Mouse (Mus musculus) ovary, adult 2 months (tissue): ENCODE measurements around the gene C8g. TPM values are rescaled to one million over a fixed set of nuclear protein-coding genes. Genes with fewer than 3 reads are reported as not detected.

Source experiments
- polyA plus RNA-seq: library from polyadenylated mRNA; depleted of rRNA; stranded (reverse); fragments of >200 nt; gene quantifications from 2 replicates; pipeline ENCODE4 v1.2.3, GENCODE M21; 2012; rRNA removed

C8g gene
- polyA plus RNA-seq: 5.0 TPM in 2 replicates

DNA sequence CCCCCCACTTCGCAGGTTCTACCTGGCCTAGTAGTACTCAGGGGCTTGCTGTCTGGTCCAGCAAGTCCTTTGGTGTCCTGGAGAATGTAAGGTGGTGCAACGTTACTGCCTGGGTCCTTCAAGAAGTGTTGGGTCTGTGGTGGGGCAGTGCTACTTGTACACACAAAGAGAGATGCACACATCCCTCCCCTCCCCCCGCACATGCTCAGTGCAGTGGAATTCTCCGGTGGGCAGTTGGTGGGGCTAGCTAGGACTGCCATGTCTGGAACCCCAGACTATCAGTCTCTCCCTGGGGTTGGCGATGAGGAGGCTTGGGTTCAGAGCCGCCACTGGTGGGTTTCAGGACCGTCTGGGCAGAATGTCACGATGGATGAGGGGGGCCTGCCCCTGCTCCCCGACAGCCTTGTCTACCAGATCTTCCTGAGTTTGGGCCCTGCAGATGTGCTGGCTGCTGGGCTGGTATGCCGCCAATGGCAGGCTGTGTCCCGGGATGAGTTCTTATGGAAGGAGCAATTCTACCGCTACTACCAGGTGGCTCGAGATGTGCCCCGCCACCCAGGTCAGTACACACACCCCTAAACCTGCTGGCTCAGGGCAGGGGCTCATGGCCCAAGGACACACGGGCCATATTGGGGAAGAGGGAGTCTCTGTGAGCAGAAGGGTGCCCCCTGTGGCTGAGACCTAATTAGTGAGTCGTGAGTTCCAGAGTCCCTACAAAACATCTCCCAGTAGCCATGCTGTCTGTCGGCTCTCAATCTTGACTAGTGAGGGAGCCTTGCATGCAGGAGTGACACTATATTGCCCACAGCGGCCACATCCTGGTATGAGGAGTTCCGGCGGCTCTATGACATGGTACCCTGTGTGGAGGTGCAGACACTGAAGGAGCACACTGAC, at the start of gene C8g:
Gene C8g (minus strand): TSS at position 127 of the 894 bp plus-strand sequence.

GRCm38 (mm10) chr2:25546811-25547491, 45.4 kb upstream of the C8g start, which contains the start of gene Traf2:
TSS of gene Traf2 (minus strand) at chr2:25546940.

GRCm38 (mm10) chr2:25500576-25501405, 728 bp downstream of the C8g start, which contains the start of gene Fbxw5:
TSS of gene Fbxw5 (plus strand) at chr2:25500750.

GRCm38 (mm10) chr2:25493476-25493961, 8.0 kb downstream of the C8g start, which contains the start of gene Lcn12:
TSS of gene Lcn12 (minus strand) at chr2:25493911.

GRCm38 (mm10) chr2:25469969-25470368, 31.6 kb downstream of the C8g start, which contains the start of gene Ptgds:
TSS of gene Ptgds (minus strand) at chr2:25470046.

GRCm38 (mm10) chr2:25460551-25461309, 40.8 kb downstream of the C8g start, which contains the start of gene Paxx:
TSS of gene Paxx (minus strand) at chr2:25461094.

GRCm38 (mm10) chr2:25456205-25456953, 45.1 kb downstream of the C8g start, which contains the start of gene Clic3:
TSS of gene Clic3 (plus strand) at chr2:25456838.

Other genes starting within 250 kb of the C8g start
- 85.0 and 109 TPM in 2 replicates for gene Tmem203, start 246.3 kb downstream of the C8g start, polyA plus RNA-seq
- gene Tprn, start 239.1 kb downstream of the C8g start, polyA plus RNA-seq: 30.9 and 32.4 TPM in 2 replicates
- gene Ssna1, start 229.3 kb downstream of the C8g start, polyA plus RNA-seq: 85.4 and 91.9 TPM in 2 replicates
- gene Anapc2, start 229.2 kb downstream of the C8g start, polyA plus RNA-seq: 112 and 124 TPM in 2 replicates
- 0.51 and 0.55 TPM in 2 replicates for gene Tmem210, start 213.6 kb downstream of the C8g start, polyA plus RNA-seq
- gene Lrrc26, start 211.8 kb downstream of the C8g start, polyA plus RNA-seq: 37.9 and 39.1 TPM in 2 replicates
- 1.1 and 1.7 TPM in 2 replicates for gene Grin1, start 182.5 kb downstream of the C8g start, polyA plus RNA-seq
- gene Man1b1, start 169.4 kb downstream of the C8g start, polyA plus RNA-seq: 9.7 and 12.0 TPM in 2 replicates
- 50.5 and 59.0 TPM in 2 replicates for gene Dpp7, start 145.4 kb downstream of the C8g start, polyA plus RNA-seq
- 59.3 and 63.2 TPM in 2 replicates for gene Uap1l1, start 136.0 kb downstream of the C8g start, polyA plus RNA-seq
- gene Sapcd2, start 129.4 kb downstream of the C8g start, polyA plus RNA-seq: 16.5 and 18.1 TPM in 2 replicates
- 33.0 and 33.1 TPM in 2 replicates for gene Entpd2, start 105.8 kb downstream of the C8g start, polyA plus RNA-seq
- 300 and 413 TPM in 2 replicates for gene Npdc1, start 102.4 kb downstream of the C8g start, polyA plus RNA-seq
- 0.38 and 0.46 TPM in 2 replicates for gene Fut7, start 78.5 kb downstream of the C8g start, polyA plus RNA-seq
- gene Abca2, start 73.0 kb downstream of the C8g start, polyA plus RNA-seq: 54.2 and 56.6 TPM in 2 replicates
- 36.3 and 57.3 TPM in 2 replicates for gene Clic3, start 44.9 kb downstream of the C8g start, polyA plus RNA-seq
- gene Paxx, start 40.6 kb downstream of the C8g start, polyA plus RNA-seq: 87.0 and 99.6 TPM in 2 replicates
- gene Ptgds, start 31.7 kb downstream of the C8g start, polyA plus RNA-seq: 17.0 and 20.7 TPM in 2 replicates
- gene Lcn12, start 7.8 kb downstream of the C8g start, polyA plus RNA-seq: not detected in 2 replicates
- gene Fbxw5, start 969 bp downstream of the C8g start, polyA plus RNA-seq: 24.5 and 26.0 TPM in 2 replicates
- gene Traf2, start 45.2 kb upstream of the C8g start, polyA plus RNA-seq: 19.3 and 21.8 TPM in 2 replicates
- gene Edf1, start 56.1 kb upstream of the C8g start, polyA plus RNA-seq: 124 and 162 TPM in 2 replicates
- 20.7 and 30.4 TPM in 2 replicates for gene Mamdc4, start 73.1 kb upstream of the C8g start, polyA plus RNA-seq
- 73.9 and 105 TPM in 2 replicates for gene Phpt1, start 73.5 kb upstream of the C8g start, polyA plus RNA-seq
- 8.4 and 10.4 TPM in 2 replicates for gene Ajm1, start 80.0 kb upstream of the C8g start, polyA plus RNA-seq
- 123 and 169 TPM in 2 replicates for gene Rabl6, start 106.8 kb upstream of the C8g start, polyA plus RNA-seq
- gene Ccdc183, start 116.0 kb upstream of the C8g start, polyA plus RNA-seq: not detected in 2 replicates
- gene Tmem141, start 120.3 kb upstream of the C8g start, polyA plus RNA-seq: 22.5 and 36.2 TPM in 2 replicates
- gene Fcna, start 126.3 kb upstream of the C8g start, polyA plus RNA-seq: 1.2 and 1.8 TPM in 2 replicates
- not detected in 2 replicates for gene Lcn8, start 151.4 kb upstream of the C8g start, polyA plus RNA-seq
- gene Lcn5, start 156.2 kb upstream of the C8g start, polyA plus RNA-seq: not detected in 2 replicates
- gene Lcn6, start 175.1 kb upstream of the C8g start, polyA plus RNA-seq: not detected in 2 replicates
- gene Lcn10, start 181.0 kb upstream of the C8g start, polyA plus RNA-seq: not detected in 2 replicates
- not detected in 2 replicates for gene Obp2a, start 198.3 kb upstream of the C8g start, polyA plus RNA-seq
- gene Bmyc, start 205.0 kb upstream of the C8g start, polyA plus RNA-seq: 98.8 and 103 TPM in 2 replicates
- gene Obp2b, start 235.3 kb upstream of the C8g start, polyA plus RNA-seq: not detected in 2 replicates